Mouse (Mus musculus) spleen, adult 2 months (tissue): ENCODE measurements around the gene Golga5. TPM values are rescaled to one million over a fixed set of nuclear protein-coding genes. Genes with fewer than 3 reads are reported as not detected.

Source experiments
- DNase-seq, 2 experiments: peaks; one replicate each; pipeline versions ENCODE4 v3.0.0 to v3.0.0-alpha.2; 2012 to 2021; ENCODE audit warnings: low spot score in 2 of 2, low read depth in 1 of 2
- H3K27ac ChIP-seq: fragments of 200-500 bp; 2 replicates; pipeline ENCODE4 v1.5.1; 2012; ENCODE audit warnings: low read length, inconsistent platforms; ENCODE audit not compliant: insufficient read depth
- H3K27me3 ChIP-seq: fragments of 200-500 bp; 2 replicates; pipeline ENCODE4 v1.6.1; 2012; ENCODE audit warnings: mild to moderate bottlenecking, moderate library complexity, low read length, inconsistent platforms; ENCODE audit not compliant: control insufficient read depth, insufficient read depth
- H3K36me3 ChIP-seq: fragments of 200-500 bp; 2 replicates; pipeline ENCODE4 v1.6.1; 2012; ENCODE audit warnings: mild to moderate bottlenecking, low read length, inconsistent platforms; ENCODE audit not compliant: control insufficient read depth, insufficient read depth
- H3K4me1 ChIP-seq: fragments of 200-500 bp; 2 replicates; pipeline ENCODE4 v1.6.1; 2011; ENCODE audit warnings: inconsistent platforms; ENCODE audit not compliant: control insufficient read depth, insufficient read depth, insufficient read length
- H3K4me3 ChIP-seq: fragments of 200-500 bp; 2 replicates; pipeline ENCODE4 v1.5.1; 2011; ENCODE audit warnings: mild to moderate bottlenecking, inconsistent platforms; ENCODE audit not compliant: insufficient read depth, insufficient read length; ENCODE audit errors: extremely low read depth
- CTCF ChIP-seq: fragments of 200-500 bp; IDR thresholded peaks from 2 replicates; pipeline ENCODE4 v1.5.1; 2011; ENCODE audit warnings: mild to moderate bottlenecking, inconsistent platforms; ENCODE audit not compliant: insufficient read depth, insufficient read length, insufficient replicate concordance; ENCODE audit errors: extremely low read depth
- POLR2A ChIP-seq: fragments of 200-500 bp; IDR thresholded peaks from 2 replicates; pipeline ENCODE4 v1.6.1; 2011; ENCODE audit warnings: low read depth, low read length, inconsistent platforms
- WGBS: fragments of 180-500 bp; shearing (Covaris S2); methylation state at CpG from one replicate; pipeline ENCODE4 v1.1.7; 2018; 5-methylcytosine and 5-hydroxymethylcytosine counted together
- polyA plus RNA-seq: library from polyadenylated mRNA; depleted of rRNA; stranded (reverse); fragments of >200 nt; gene quantifications from 2 replicates; pipeline ENCODE4 v1.2.3, GENCODE M21; 2012

Golga5 gene
- polyA plus RNA-seq, 1 experiment, result 6.9 TPM

- WGBS, result 74% methylated on average over 2 of the region's 2 CpGs
- DNase-seq, result no peak
- no peak overlapping the region for H3K27ac ChIP-seq
- TF ChIP-seq CTCF (no peak), POLR2A (no peak)
- peaks cover 22% of the 10 kb centered on the region for H3K36me3 ChIP-seq
- H3K27me3 ChIP-seq, result no peaks in the 10 kb centered on the region
- peaks cover 3% of the 10 kb centered on the region; the same call in 1 of the 2 replicates for H3K4me1 ChIP-seq
- H3K4me3 ChIP-seq, result no peak overlapping the region
Observed at GRCm38 (mm10) chr12:102424456-102424855, 44.5 kb upstream of the Golga5 start.

GRCm38 (mm10) chr12:102425048-102425578 is 43.8 kb upstream of the Golga5 start:
- peaks cover 3% of the 10 kb centered on the region; the same call in 1 of the 2 replicates for H3K4me1 ChIP-seq
- peaks cover 22% of the 10 kb centered on the region for H3K36me3 ChIP-seq
- 58% methylated on average over 4 of the region's 4 CpGs for whole genome bisulfite sequencing
- TF ChIP-seq CTCF, result no peak
- no peak for DNase-seq
- H3K4me3 ChIP-seq, result no peak overlapping the region
- H3K27me3 ChIP-seq, result no peaks in the 10 kb centered on the region
- H3K27ac ChIP-seq, result no peak overlapping the region

DNA sequence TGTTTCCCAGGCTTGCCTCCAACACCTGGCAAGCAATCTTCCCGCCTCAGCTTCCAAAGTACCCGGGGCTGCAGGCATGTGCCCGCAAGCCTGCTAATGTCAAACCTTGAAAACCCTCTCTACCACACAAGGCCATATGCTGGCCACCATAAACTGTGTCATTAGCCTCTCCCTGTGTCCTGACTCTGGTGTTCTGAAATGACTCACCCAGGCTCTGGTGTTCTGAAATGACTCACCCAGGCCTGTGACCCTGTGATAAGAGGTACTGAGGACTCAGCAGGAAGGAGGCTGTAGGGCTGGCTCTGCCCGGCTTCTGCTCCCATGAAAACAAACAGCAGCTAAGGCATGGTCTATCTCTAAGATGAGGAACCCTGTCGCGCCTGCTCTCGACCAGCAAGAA is 42.6 kb upstream of the Golga5 start:
- Histone ChIP-seq H3K4me1 (peaks cover 3% of the 10 kb centered on the region; the same call in 1 of the 2 replicates), H3K36me3 (peaks cover 21% of the 10 kb centered on the region), H3K27ac (no peak overlapping the region), H3K4me3 (no peak overlapping the region), H3K27me3 (no peaks in the 10 kb centered on the region)
- TF ChIP-seq POLR2A (no peak), CTCF (no peak)
- DNase-seq, result no peak
- 78% methylated on average over 7 of the region's 7 CpGs for WGBS

DNA sequence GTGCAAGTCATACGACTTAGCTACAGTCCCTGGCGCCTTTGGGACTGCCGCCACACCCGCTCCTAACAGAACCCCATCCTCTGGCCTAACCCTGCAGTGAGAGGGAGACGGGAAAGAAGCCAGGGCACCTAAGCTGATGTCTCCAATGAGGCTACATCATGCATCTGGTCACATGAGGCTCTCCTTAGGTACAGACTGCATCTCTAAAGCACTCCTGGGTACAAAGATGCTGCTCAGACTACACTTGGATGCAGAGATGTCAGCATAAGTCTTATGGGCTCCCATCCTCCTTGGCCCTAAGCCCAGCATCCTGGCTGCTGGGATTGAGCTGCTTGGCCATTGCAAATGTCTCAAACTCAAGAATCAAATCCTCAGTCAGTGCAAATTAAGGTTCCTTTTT is 39.3 kb upstream of the Golga5 start:
- H3K27me3 ChIP-seq, result no peaks in the 10 kb centered on the region
- no peak overlapping the region for H3K4me3 ChIP-seq
- TF ChIP-seq POLR2A (no peak), CTCF (no peak)
- no peak for DNase-seq
- peaks cover 5% of the 10 kb centered on the region for H3K36me3 ChIP-seq
- WGBS, result 71% methylated on average over 5 of the region's 5 CpGs
- peaks cover 6% of the 10 kb centered on the region; the same call in 1 of the 2 replicates for H3K4me1 ChIP-seq
- no peak overlapping the region; the same call in 1 of the 2 replicates for H3K27ac ChIP-seq

GRCm38 (mm10) chr12:102430228-102430627 is 38.7 kb upstream of the Golga5 start:
- no peak overlapping the region for H3K4me3 ChIP-seq
- no peak for DNase-seq
- no peaks in the 10 kb centered on the region for H3K27me3 ChIP-seq
- TF ChIP-seq CTCF (no peak), POLR2A (no peak)
- peaks cover 4% of the 10 kb centered on the region; the same call in 1 of the 2 replicates for H3K4me1 ChIP-seq
- WGBS, result 44% methylated on average over 4 of the region's 4 CpGs
- H3K27ac ChIP-seq, result no peak overlapping the region
- H3K36me3 ChIP-seq, result peaks cover 5% of the 10 kb centered on the region

GRCm38 (mm10) chr12:102432238-102432637 is 36.7 kb upstream of the Golga5 start:
- DNase-seq, result no peak
- peaks cover 5% of the 10 kb centered on the region; the same call in 1 of the 2 replicates for H3K4me1 ChIP-seq
- whole genome bisulfite sequencing, result 83% methylated on average over 12 of the region's 12 CpGs
- H3K4me3 ChIP-seq, result no peak overlapping the region
- H3K27ac ChIP-seq, result no peak overlapping the region
- H3K36me3 ChIP-seq, result 0 out of 2 replicates have a peak, but pooled peaks cover 2% of the 10 kb centered on the region
- no peak for TF ChIP-seq CTCF
- TF ChIP-seq POLR2A, result no peak
- no peaks in the 10 kb centered on the region for H3K27me3 ChIP-seq

GRCm38 (mm10) chr12:102434107-102434506 is 34.8 kb upstream of the Golga5 start:
- H3K27me3 ChIP-seq, result no peaks in the 10 kb centered on the region
- H3K36me3 ChIP-seq, result 0 out of 2 replicates have a peak, but pooled peaks cover 2% of the 10 kb centered on the region
- TF ChIP-seq POLR2A, result no peak
- no peak for TF ChIP-seq CTCF
- no peak overlapping the region for H3K27ac ChIP-seq
- H3K4me1 ChIP-seq, result peaks cover 7% of the 10 kb centered on the region; the same call in 1 of the 2 replicates
- WGBS, result 67% methylated on average over 4 of the region's 4 CpGs
- no peak overlapping the region for H3K4me3 ChIP-seq
- DNase-seq, result no peak
